Mouse (Mus musculus): ENCODE measurements around the gene Nat8. TPM values are rescaled to one million over a fixed set of nuclear protein-coding genes. Genes with fewer than 3 reads are reported as not detected.

Gene Nat8
- polyA plus RNA-seq (2021; fragmentation: Nextera tagmentation) = 2.3 and 3.8 TPM in 2 replicates
- long read RNA-seq, experiment 1 = 0 reads
- long read RNA-seq, experiment 2, partial matches to known transcripts = 0 of 1 reads
- long read RNA-seq, experiment 2, other reads (novel, unspliced or antisense) = 1 of 1 reads

GRCm38 (mm10) chr6:85831796-85832321, at the start of gene Nat8:
Gene Nat8, minus strand, starts transcription at chr6:85832082.

DNA sequence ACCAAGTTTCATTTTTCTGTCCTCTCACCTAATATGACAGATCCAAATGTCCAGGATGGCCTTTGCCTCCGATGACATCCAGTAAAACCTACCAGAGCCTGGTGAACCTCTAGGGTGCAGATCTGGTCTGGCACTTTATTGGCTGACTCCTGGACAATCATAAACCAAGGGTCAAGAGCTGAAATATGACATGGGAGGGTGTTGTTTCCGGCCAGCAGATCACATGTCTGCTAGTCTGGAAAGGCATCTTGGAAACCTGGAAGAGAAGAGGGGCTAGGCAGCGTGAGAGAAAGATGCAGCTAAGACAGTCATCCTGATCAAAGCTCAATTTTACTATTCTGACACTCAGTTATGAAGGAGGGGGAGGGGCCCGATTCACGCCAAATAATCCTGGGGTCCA, 37.1 kb upstream of the Nat8 start, which contains the start of gene Nat8f2:
Gene Nat8f2, minus strand, starts transcription at position 153 of the 400 bp plus-strand sequence.

DNA sequence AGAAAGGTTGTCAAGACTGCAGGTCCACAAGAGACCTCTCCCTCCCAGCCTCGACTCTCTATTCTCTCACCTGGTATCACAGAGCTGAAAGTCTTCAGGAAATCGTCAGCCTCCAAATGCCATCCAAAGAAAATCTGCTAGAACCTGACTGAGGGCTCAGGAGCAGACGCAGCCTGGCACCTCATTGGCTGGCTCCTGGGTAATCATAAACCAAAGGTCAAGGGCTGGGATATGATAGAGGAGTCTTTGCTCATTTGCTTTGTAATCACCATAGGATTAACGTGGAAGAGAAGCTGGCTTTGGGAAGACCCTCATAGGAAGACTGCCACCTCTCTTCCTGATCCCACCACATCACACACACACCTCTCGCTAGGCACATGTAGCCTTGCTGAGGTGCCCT, 11.0 kb downstream of the Nat8 start, which contains the start of the genes Nat8f6 and Nat8f5:
Gene Nat8f6, minus strand, starts transcription at position 118 of the 400 bp plus-strand sequence.
Gene Nat8f5, minus strand, starts transcription at position 136 of the 400 bp plus-strand sequence.

Small RNA genes lying within 50 kb of the gene (microRNA-seq; reads per million reads assigned to microRNA genes)
- not detected for gene Mir6375

Other genes with a start within 250 kb of the Nat8 start
- gene Alms1, start 244.6 kb downstream of the Nat8 start, polyA plus RNA-seq (2021; fragmentation: Nextera tagmentation) = 0.49 and 0.55 TPM in 2 replicates
- gene Nat8f7, start 118.9 kb downstream of the Nat8 start, polyA plus RNA-seq (2021; fragmentation: Nextera tagmentation) = 0.30 and 0.79 TPM in 2 replicates
- gene Nat8f3, start 66.3 kb downstream of the Nat8 start, polyA plus RNA-seq (2021; fragmentation: Nextera tagmentation) = 2.8 and 4.4 TPM in 2 replicates
- 0.19 and 0.25 TPM in 2 replicates for gene Nat8f6, start 11.1 kb downstream of the Nat8 start, polyA plus RNA-seq (2021; fragmentation: Nextera tagmentation)
- gene Nat8f5, start 11.1 kb downstream of the Nat8 start, polyA plus RNA-seq (2021; fragmentation: Nextera tagmentation) = 4.5 and 6.4 TPM in 2 replicates
- gene Nat8f2, start 37.1 kb upstream of the Nat8 start, polyA plus RNA-seq (2021; fragmentation: Nextera tagmentation) = 0.04 and 0.13 TPM in 2 replicates
- gene Nat8f4, start 72.8 kb upstream of the Nat8 start, polyA plus RNA-seq (2021; fragmentation: Nextera tagmentation) = 11.0 and 12.8 TPM in 2 replicates
- 109 and 129 TPM in 2 replicates for gene Tprkb, start 79.8 kb upstream of the Nat8 start, polyA plus RNA-seq (2021; fragmentation: Nextera tagmentation)
- gene Nat8f1, start 83.6 kb upstream of the Nat8 start, polyA plus RNA-seq (2021; fragmentation: Nextera tagmentation) = 27.8 and 45.0 TPM in 2 replicates
- gene Dusp11, start 129.6 kb upstream of the Nat8 start, polyA plus RNA-seq (2021; fragmentation: Nextera tagmentation) = 9.8 and 13.4 TPM in 2 replicates
- gene Figla, start 184.1 kb upstream of the Nat8 start, polyA plus RNA-seq (2021; fragmentation: Nextera tagmentation) = not detected in 2 replicates
- gene Add2, start 196.6 kb upstream of the Nat8 start, polyA plus RNA-seq (2021; fragmentation: Nextera tagmentation) = 75.0 and 86.8 TPM in 2 replicates

Data from layer of hippocampus, adult 6 months (tissue).